Mouse (Mus musculus): ENCODE measurements around the gene Gstm5.
A peak's percentile ranks its signal among the peaks of the same experiment; 100 is the strongest.
"Not testable (repeated sequence)": the region's sequence is repeated elsewhere in the genome, so short reads cannot be mapped to it uniquely, and the experiment has no call there.

Gene Gstm5

GRCm38 (mm10) chr3:107895720-107896569 lies at the start of gene Gstm5:
TSS of gene Gstm5 (plus strand) at chr3:107895821.
- peak; percentile 90 for DNase-seq (ENCODE audit: extremely low read depth, insufficient read length, low spot score)

GRCm38 (mm10) chr3:107846175-107846574 lies 49.4 kb upstream of the Gstm5 start:
- no peak for DNase-seq (ENCODE audit: extremely low read depth, insufficient read length, low spot score)

GRCm38 (mm10) chr3:107846835-107847234 lies 48.8 kb upstream of the Gstm5 start:
- DNase-seq (ENCODE audit: extremely low read depth, insufficient read length, low spot score), result no peak

- no peak for DNase-seq (ENCODE audit: extremely low read depth, insufficient read length, low spot score)
Measured at GRCm38 (mm10) chr3:107848126-107848525, 47.5 kb upstream of the Gstm5 start.

- no peak for DNase-seq (ENCODE audit: extremely low read depth, insufficient read length, low spot score)
Measured at GRCm38 (mm10) chr3:107849000-107849692, 46.5 kb upstream of the Gstm5 start.

- DNase-seq (ENCODE audit: extremely low read depth, insufficient read length, low spot score), result peak; percentile 30
Measured at GRCm38 (mm10) chr3:107849693-107850031, 46.0 kb upstream of the Gstm5 start.

GRCm38 (mm10) chr3:107850418-107851031 lies 45.1 kb upstream of the Gstm5 start:
- DNase-seq (ENCODE audit: extremely low read depth, insufficient read length, low spot score), result peak; percentile 92

GRCm38 (mm10) chr3:107852786-107853185 lies 42.8 kb upstream of the Gstm5 start:
- DNase-seq (ENCODE audit: extremely low read depth, insufficient read length, low spot score), result no peak

- DNase-seq (ENCODE audit: extremely low read depth, insufficient read length, low spot score), result no peak
Measured at GRCm38 (mm10) chr3:107853232-107854181, 42.1 kb upstream of the Gstm5 start.

GRCm38 (mm10) chr3:107855368-107855767 lies 40.3 kb upstream of the Gstm5 start:
- DNase-seq (ENCODE audit: extremely low read depth, insufficient read length, low spot score), result no peak

GRCm38 (mm10) chr3:107857646-107858045 lies 38.0 kb upstream of the Gstm5 start:
- DNase-seq (ENCODE audit: extremely low read depth, insufficient read length, low spot score), result no peak

GRCm38 (mm10) chr3:107861483-107861882 lies 34.1 kb upstream of the Gstm5 start:
- DNase-seq (ENCODE audit: extremely low read depth, insufficient read length, low spot score), result not testable (repeated sequence)

GRCm38 (mm10) chr3:107862471-107862870 lies 33.1 kb upstream of the Gstm5 start:
- DNase-seq (ENCODE audit: extremely low read depth, insufficient read length, low spot score), result no peak

- no peak for DNase-seq (ENCODE audit: extremely low read depth, insufficient read length, low spot score)
Measured at GRCm38 (mm10) chr3:107863471-107863870, 32.1 kb upstream of the Gstm5 start.

- DNase-seq (ENCODE audit: extremely low read depth, insufficient read length, low spot score), result peak; percentile 61
Measured at GRCm38 (mm10) chr3:107863898-107864603, 31.6 kb upstream of the Gstm5 start.

GRCm38 (mm10) chr3:107865364-107866091 lies 30.1 kb upstream of the Gstm5 start:
- DNase-seq (ENCODE audit: extremely low read depth, insufficient read length, low spot score), result no peak

- peak; percentile 70 for DNase-seq (ENCODE audit: extremely low read depth, insufficient read length, low spot score)
Measured at GRCm38 (mm10) chr3:107867086-107867485, 28.5 kb upstream of the Gstm5 start.

- no peak for DNase-seq (ENCODE audit: extremely low read depth, insufficient read length, low spot score)
Measured at GRCm38 (mm10) chr3:107868452-107868851, 27.2 kb upstream of the Gstm5 start.

GRCm38 (mm10) chr3:107869097-107869496 lies 26.5 kb upstream of the Gstm5 start:
- no peak for DNase-seq (ENCODE audit: extremely low read depth, insufficient read length, low spot score)
